Mouse (Mus musculus) lung, embryonic 15.5 days (tissue): ENCODE data around the gene Gm9958. TPM values are rescaled to one million over a fixed set of nuclear protein-coding genes. Genes with fewer than 3 reads are reported as not detected.

Experiments
- ATAC-seq: fragments of 200-750 bp; cut with Nextera tagmentation; 2 replicates; pipeline ENCODE4 v1.8.0; 2017; ENCODE audit warnings: moderate number of reproducible peaks, borderline replicate concordance; ENCODE audit not compliant: low FRiP score, low TSS enrichment; ENCODE audit errors: extremely low read depth
- H3K27ac ChIP-seq: fragments of 300-500 bp; sonication (generic); 2 replicates; pipeline ENCODE4 v1.5.1; 2015; ENCODE audit warnings: moderate library complexity, mild to moderate bottlenecking, inconsistent platforms
- H3K27me3 ChIP-seq: fragments of 300-500 bp; sonication (generic); 2 replicates; pipeline ENCODE4 v1.6.1; 2015; ENCODE audit warnings: inconsistent platforms
- H3K36me3 ChIP-seq: fragments of 300-500 bp; sonication (generic); 2 replicates; pipeline ENCODE4 v1.6.1; 2015; ENCODE audit warnings: inconsistent platforms
- H3K4me1 ChIP-seq: fragments of 300-500 bp; sonication (generic); 2 replicates; pipeline ENCODE4 v1.6.1; 2015; ENCODE audit warnings: inconsistent platforms
- H3K4me2 ChIP-seq: fragments of 300-500 bp; sonication (generic); 2 replicates; pipeline ENCODE4 v1.6.1; 2015; ENCODE audit warnings: inconsistent platforms, mild to moderate bottlenecking, moderate library complexity
- H3K4me3 ChIP-seq: fragments of 300-500 bp; sonication (generic); 2 replicates; pipeline ENCODE4 v1.5.1; 2015; ENCODE audit warnings: mild to moderate bottlenecking, inconsistent platforms
- H3K9ac ChIP-seq: fragments of 300-500 bp; sonication (generic); 2 replicates; pipeline ENCODE4 v1.6.1; 2015; ENCODE audit warnings: inconsistent platforms
- H3K9me3 ChIP-seq: fragments of 300-500 bp; sonication (generic); 2 replicates; pipeline ENCODE4 v1.6.1; 2016; ENCODE audit warnings: inconsistent platforms
- WGBS: fragments of 180-500 bp; shearing (Covaris S2); methylation state at CpG from one replicate; pipeline ENCODE4 v1.1.7; 2015; 5-methylcytosine and 5-hydroxymethylcytosine counted together
- polyA plus RNA-seq: library from polyadenylated mRNA; unstranded; fragments of >200 nt; fragmentation: Nextera tagmentation; extraction: Ambion mirVana; gene quantifications from 2 replicates; pipeline ENCODE4 v1.2.1, GENCODE M21; 2015

The Gm9958 gene
- polyA plus RNA-seq, 1 experiment from 2014 or later: 7.1 TPM

GRCm38 (mm10) chr5:90365141-90365951, 1.7 kb upstream of the Gm9958 start:
- WGBS: under 1% methylated on average over 54 of the region's 61 CpGs
- peaks cover 27% of the 10 kb centered on the region for H3K4me1 ChIP-seq
- H3K9me3 ChIP-seq: no peaks in the 10 kb centered on the region
- peak overlapping the region; percentile 75 for H3K4me3 ChIP-seq
- H3K9ac ChIP-seq: peak overlapping the region; percentile 94
- no peaks in the 10 kb centered on the region for H3K27me3 ChIP-seq
- peak overlapping the region; percentile 64 for H3K4me2 ChIP-seq
- peak; percentile 40 for ATAC-seq
- H3K27ac ChIP-seq: peak overlapping the region; percentile 99
- H3K36me3 ChIP-seq: no peaks in the 10 kb centered on the region

- Histone ChIP-seq H3K27me3 (no peaks in the 10 kb centered on the region), H3K4me2 (peak within 1 kb of the TSS; percentile 64), H3K27ac (peak within 1 kb of the TSS; percentile 99), H3K36me3 (no peaks in the 10 kb centered on the region), H3K9me3 (no peaks in the 10 kb centered on the region), H3K9ac (peak within 1 kb of the TSS; percentile 94), H3K4me1 (peaks cover 27% of the 10 kb centered on the region), H3K4me3 (peak within 1 kb of the TSS; percentile 75)
- under 1% methylated on average over 73 of the region's 104 CpGs for WGBS
- peak; percentile 94 for ATAC-seq
Measured at GRCm38 (mm10) chr5:90366121-90367066, 610 bp upstream of the Gm9958 start, which contains the start of gene Ankrd17. Ankrd17 (minus strand) TSS chr5:90366577.

- no peak overlapping the region for H3K27ac ChIP-seq
- WGBS: 79% methylated on average over 5 of the region's 5 CpGs
- H3K36me3 ChIP-seq: no peaks in the 10 kb centered on the region
- H3K9me3 ChIP-seq: no peaks in the 10 kb centered on the region
- no peak overlapping the region for H3K4me3 ChIP-seq
- no peaks in the 10 kb centered on the region for H3K27me3 ChIP-seq
- no peak overlapping the region for H3K4me2 ChIP-seq
- H3K9ac ChIP-seq: no peak overlapping the region
- ATAC-seq: no peak
- H3K4me1 ChIP-seq: peaks cover 7% of the 10 kb centered on the region; the same call in 1 of the 2 replicates
Measured at GRCm38 (mm10) chr5:90370401-90370800, 3.4 kb downstream of the Gm9958 start.

GRCm38 (mm10) chr5:90373708-90374107, 6.7 kb downstream of the Gm9958 start:
- Histone ChIP-seq H3K9me3 (no peaks in the 10 kb centered on the region), H3K9ac (no peak overlapping the region), H3K27me3 (no peaks in the 10 kb centered on the region), H3K27ac (no peak overlapping the region), H3K4me3 (no peak overlapping the region), H3K4me1 (no peaks in the 10 kb centered on the region), H3K36me3 (no peaks in the 10 kb centered on the region), H3K4me2 (no peak overlapping the region)
- no peak for ATAC-seq
- 64% methylated on average over 4 of the region's 4 CpGs for WGBS

GRCm38 (mm10) chr5:90381458-90381857, 14.5 kb downstream of the Gm9958 start:
- H3K27ac ChIP-seq: no peak overlapping the region
- H3K4me1 ChIP-seq: no peaks in the 10 kb centered on the region
- ATAC-seq: no peak
- H3K9ac ChIP-seq: no peak overlapping the region
- H3K4me3 ChIP-seq: no peak overlapping the region
- H3K4me2 ChIP-seq: no peak overlapping the region
- H3K9me3 ChIP-seq: no peaks in the 10 kb centered on the region
- H3K36me3 ChIP-seq: no peaks in the 10 kb centered on the region
- 37% methylated on average over 4 of the region's 4 CpGs for WGBS
- H3K27me3 ChIP-seq: no peaks in the 10 kb centered on the region

- no peaks in the 10 kb centered on the region for H3K4me1 ChIP-seq
- no peaks in the 10 kb centered on the region for H3K36me3 ChIP-seq
- WGBS: 33% methylated on average over 1 of the region's 1 CpGs
- no peaks in the 10 kb centered on the region for H3K27me3 ChIP-seq
- H3K27ac ChIP-seq: no peak overlapping the region
- H3K4me2 ChIP-seq: no peak overlapping the region
- H3K9me3 ChIP-seq: no peaks in the 10 kb centered on the region
- H3K9ac ChIP-seq: no peak overlapping the region
- no peak overlapping the region for H3K4me3 ChIP-seq
- no peak for ATAC-seq
Measured at GRCm38 (mm10) chr5:90383080-90383479, 16.1 kb downstream of the Gm9958 start.

- H3K4me2 ChIP-seq: no peak overlapping the region
- H3K27ac ChIP-seq: no peak overlapping the region
- no peak for ATAC-seq
- no peak overlapping the region for H3K9ac ChIP-seq
- no peaks in the 10 kb centered on the region for H3K27me3 ChIP-seq
- H3K36me3 ChIP-seq: no peaks in the 10 kb centered on the region
- H3K9me3 ChIP-seq: no peaks in the 10 kb centered on the region
- 0 out of 2 replicates have a peak, but pooled peaks cover 3% of the 10 kb centered on the region for H3K4me1 ChIP-seq
- WGBS: 51% methylated on average over 5 of the region's 5 CpGs
- H3K4me3 ChIP-seq: no peak overlapping the region
Measured at GRCm38 (mm10) chr5:90393764-90394163, 26.8 kb downstream of the Gm9958 start.

GRCm38 (mm10) chr5:90394322-90394721, 27.3 kb downstream of the Gm9958 start:
- Histone ChIP-seq H3K9me3 (no peaks in the 10 kb centered on the region), H3K4me1 (0 out of 2 replicates have a peak, but pooled peaks cover 3% of the 10 kb centered on the region), H3K9ac (no peak overlapping the region), H3K4me3 (no peak overlapping the region), H3K27me3 (no peaks in the 10 kb centered on the region), H3K36me3 (no peaks in the 10 kb centered on the region), H3K27ac (no peak overlapping the region), H3K4me2 (no peak overlapping the region)
- no peak for ATAC-seq
- 61% methylated on average over 4 of the region's 4 CpGs for WGBS

- H3K36me3 ChIP-seq: no peaks in the 10 kb centered on the region
- no peak overlapping the region for H3K27ac ChIP-seq
- H3K4me1 ChIP-seq: no peaks in the 10 kb centered on the region
- 77% methylated on average over 4 of the region's 4 CpGs for WGBS
- no peaks in the 10 kb centered on the region for H3K9me3 ChIP-seq
- no peaks in the 10 kb centered on the region for H3K27me3 ChIP-seq
- no peak overlapping the region for H3K4me2 ChIP-seq
- H3K9ac ChIP-seq: no peak overlapping the region
- no peak for ATAC-seq
- H3K4me3 ChIP-seq: no peak overlapping the region
Measured at GRCm38 (mm10) chr5:90396817-90397216, 29.8 kb downstream of the Gm9958 start.

- Histone ChIP-seq H3K9me3 (no peaks in the 10 kb centered on the region), H3K4me1 (0 out of 2 replicates have a peak, but pooled peaks cover 4% of the 10 kb centered on the region), H3K4me3 (no peak overlapping the region), H3K36me3 (no peaks in the 10 kb centered on the region), H3K9ac (no peak overlapping the region), H3K4me2 (no peak overlapping the region), H3K27me3 (no peaks in the 10 kb centered on the region), H3K27ac (no peak overlapping the region)
- ATAC-seq: peak; percentile 69; the same call in 1 of the 2 replicates
- 51% methylated on average over 4 of the region's 4 CpGs for whole genome bisulfite sequencing
Measured at GRCm38 (mm10) chr5:90405210-90405609, 38.2 kb downstream of the Gm9958 start.

- no peak for ATAC-seq
- H3K36me3 ChIP-seq: no peaks in the 10 kb centered on the region
- no peak overlapping the region for H3K9ac ChIP-seq
- WGBS: 60% methylated on average over 8 of the region's 8 CpGs
- H3K4me2 ChIP-seq: no peak overlapping the region
- peaks cover 3% of the 10 kb centered on the region; the same call in 1 of the 2 replicates for H3K4me1 ChIP-seq
- H3K4me3 ChIP-seq: no peak overlapping the region
- no peaks in the 10 kb centered on the region for H3K9me3 ChIP-seq
- no peak overlapping the region for H3K27ac ChIP-seq
- H3K27me3 ChIP-seq: no peaks in the 10 kb centered on the region
Measured at GRCm38 (mm10) chr5:90414142-90414924, 47.3 kb downstream of the Gm9958 start.
